Comparison of ENCODE assay signal across 8 mouse cellular contexts in genomic region chr12:112876332-112877072, GRCm38 (mm10). TPM values are rescaled to one million over a fixed set of nuclear protein-coding genes. Genes with fewer than 3 reads are reported as not detected.
DNase-seq lines count a peak whose midpoint lies in the region; ATAC-seq and TF ChIP-seq lines count a peak whose summit lies in the region.

No protein-coding gene starts in this region.

- intact Hi-C loops in heart, postnatal 14 days (cut with DNase I) = loop anchor here (2.0 to 10.0 kb wide), 2 partner anchors 54 to 198 kb away; partner anchors contain the start of gene Tex22

- no peaks in the 10 kb centered on the region for H3K36me3 ChIP-seq in ES-Bruce4 (ENCODE audit: control insufficient read depth, insufficient read depth, low read length, poor library complexity, severe bottlenecking)
- no peaks in the 10 kb centered on the region for H3K36me3 ChIP-seq in forebrain, embryonic 11.5 days (ENCODE audit: control insufficient read depth, insufficient read depth, low read length)

- no peak overlapping the region for H3K27ac ChIP-seq in ES-Bruce4 (ENCODE audit: insufficient read depth, low read length)
- H3K27ac ChIP-seq in forebrain, embryonic 11.5 days (ENCODE audit: low read depth, low read length) = no peak overlapping the region

- peak overlapping the region; percentile 10; the same call in 1 of the 2 replicates for H3K4me3 ChIP-seq in ES-Bruce4 (ENCODE audit: low read depth, low read length)
- H3K4me3 ChIP-seq in forebrain, embryonic 11.5 days (ENCODE audit: low read depth, low read length) = peak overlapping the region; percentile 5; the same call in 1 of the 2 replicates

- peak; percentile 37 for ATAC-seq in activated CD4-positive, CD25-positive, alpha-beta regulatory T cell, adult 4 months
- ATAC-seq in forebrain, embryonic 11.5 days (replicated peaks; ENCODE audit: low FRiP score) = peak; percentile 27; the same call in 1 of the 2 replicates

- H3K4me2 ChIP-seq in forebrain, embryonic 11.5 days (ENCODE audit: low read depth, low read length, severe bottlenecking) = peak overlapping the region; percentile 25

- WGBS in forebrain, embryonic 11.5 days = 5% methylated on average over 28 of the region's 28 CpGs

- TF ChIP-seq EP300 in ES-Bruce4 (IDR thresholded peaks at IDR 0.05; ENCODE audit: insufficient read depth, low read depth, low read length) = no peak

- no peak for TF ChIP-seq POLR2A in ES-Bruce4 (IDR thresholded peaks at IDR 0.05; ENCODE audit: insufficient read depth, low read length)

- DNase-seq in forebrain, embryonic 11.5 days (ENCODE audit: low spot score) = peak; percentile 65
- peak; percentile 57 to 74 for DNase-seq in heart, postnatal 14 days
- DNase-seq in kidney, postnatal 14 days = peak; percentile 83
- DNase-seq in lung, postnatal 36 days = peak; percentile 90
- peak; percentile 66 for DNase-seq in testis, postnatal 10 days (ENCODE audit: low spot score)
- no peak for DNase-seq in cerebellum, postnatal 4 days (ENCODE audit: low spot score in 2 of 2)

- no peaks in the 10 kb centered on the region for H3K4me1 ChIP-seq in ES-Bruce4 (ENCODE audit: control insufficient read depth, insufficient read depth, low read length)
- H3K4me1 ChIP-seq in forebrain, embryonic 11.5 days (replicated peaks; ENCODE audit: control insufficient read depth, insufficient read depth, low read length) = peaks cover 15% of the 10 kb centered on the region

- no peaks in the 10 kb centered on the region for H3K27me3 ChIP-seq in ES-Bruce4 (ENCODE audit: control insufficient read depth, insufficient read depth, low read length, poor library complexity, severe bottlenecking)
- H3K27me3 ChIP-seq in forebrain, embryonic 11.5 days (ENCODE audit: control insufficient read depth, insufficient read depth, low read length) = peaks cover 60% of the 10 kb centered on the region

- no peak overlapping the region for H3K9ac ChIP-seq in ES-Bruce4 (ENCODE audit: low read depth, poor library complexity, severe bottlenecking)
- H3K9ac ChIP-seq in forebrain, embryonic 11.5 days (ENCODE audit: low read length) = no peak overlapping the region

- no peak for TF ChIP-seq CTCF in ES-Bruce4 (IDR thresholded peaks at IDR 0.05; ENCODE audit: low read depth, low read length)

- H3K9me3 ChIP-seq in ES-Bruce4 (replicated peaks; ENCODE audit: control insufficient read depth, insufficient read depth, low read length, poor library complexity, severe bottlenecking) = no peaks in the 10 kb centered on the region
- no peaks in the 10 kb centered on the region for H3K9me3 ChIP-seq in forebrain, embryonic 11.5 days (ENCODE audit: control insufficient read depth, low read length)

RNA-seq across cellular contexts. Expression of gene Gpr132, which starts 8.5 kb away (rescaled TPM):
- 0.64 and 0.93 TPM in 2 replicates for polyA plus RNA-seq in ES-Bruce4 (2011; ENCODE audit: insufficient read depth, insufficient read length, low read depth, missing spikeins)
- 10 to 100 TPM; 65.9 to 77.3 TPM for polyA plus RNA-seq in activated CD4-positive, CD25-positive, alpha-beta regulatory T cell, adult 4 months (2017; shearing (Covaris generic))
- polyA plus RNA-seq in forebrain, embryonic 11.5 days (2014; fragmentation: Nextera tagmentation; extraction: Ambion mirVana) = not detected in 2 replicates
- 1 to 10 TPM in 1 of 2 experiments, under 1 TPM in 1; 0.22 to 2.0 TPM for total RNA-seq in heart, postnatal 14 days (2021)

RNA-seq across cellular contexts. Expression of gene Cdca4, which starts 47.3 kb away (rescaled TPM):
- polyA plus RNA-seq in ES-Bruce4 (2011; ENCODE audit: insufficient read depth, insufficient read length, low read depth, missing spikeins) = 58.9 and 59.1 TPM in 2 replicates
- 10 to 100 TPM; 63.6 to 87.5 TPM for polyA plus RNA-seq in activated CD4-positive, CD25-positive, alpha-beta regulatory T cell, adult 4 months (2017; shearing (Covaris generic))
- 170 and 180 TPM in 2 replicates for polyA plus RNA-seq in forebrain, embryonic 11.5 days (2014; fragmentation: Nextera tagmentation; extraction: Ambion mirVana)
- 10 to 100 TPM in 1 of 2 experiments, 1 to 10 TPM in 1; 7.8 to 12.1 TPM for total RNA-seq in heart, postnatal 14 days (2021)

RNA-seq across cellular contexts. Expression of gene Jag2, which starts 53.1 kb away (rescaled TPM):
- polyA plus RNA-seq in ES-Bruce4 (2011; ENCODE audit: insufficient read depth, insufficient read length, low read depth, missing spikeins) = 47.6 and 50.9 TPM in 2 replicates
- polyA plus RNA-seq in activated CD4-positive, CD25-positive, alpha-beta regulatory T cell, adult 4 months (2017; shearing (Covaris generic)) = under 1 TPM in 1 of 2 experiments, not detected in 1; 0.74 TPM
- 3.2 and 4.3 TPM in 2 replicates for polyA plus RNA-seq in forebrain, embryonic 11.5 days (2014; fragmentation: Nextera tagmentation; extraction: Ambion mirVana)
- 10 to 100 TPM; 32.1 to 32.4 TPM for total RNA-seq in heart, postnatal 14 days (2021)

Comparison
In these comparisons a context has a peak if more than half of its experiments do, and no peak if none do; other contexts are left out.
1. DNase-seq: peak in forebrain, embryonic 11.5 days (single experiment), heart, postnatal 14 days (2 of 2), kidney, postnatal 14 days (single experiment), lung, postnatal 36 days (single experiment) and testis, postnatal 10 days (single experiment); none in cerebellum, postnatal 4 days (0 of 2).
2. RNA of gene Gpr132, which starts 8.5 kb away (polyA plus RNA-seq): 65.9 to 77.3 TPM in activated CD4-positive, CD25-positive, alpha-beta regulatory T cell, adult 4 months; 0.64 to 0.93 TPM in ES-Bruce4 and not detected in forebrain, embryonic 11.5 days; every median in the first group is over 10 times any median in the second.